Mouse (Mus musculus) gastrocnemius, postnatal 36 days (tissue): ENCODE measurements around the gene Safb2. TPM values are rescaled to one million over a fixed set of nuclear protein-coding genes. Genes with fewer than 3 reads are reported as not detected.
"Not testable (repeated sequence)": the region's sequence is repeated elsewhere in the genome, so short reads cannot be mapped to it uniquely, and the experiment has no call there.

Source experiments
- DNase-seq, 2 experiments: peaks; one replicate each; pipeline ENCODE4 v3.0.0; 2022
- intact Hi-C: fragments of 180-260 bp; cut with DNase I; formaldehyde crosslinking; loops from one replicate; pipeline ENCODE4 v1.15.1; 2025
- long read RNA-seq, 2 experiments: library from polyadenylated mRNA; stranded (forward); transcript quantifications; one replicate each; pipeline ENCODE4 v2.0.0; 2021
- total RNA-seq, 2 experiments: library from RNA; stranded (reverse); gene quantifications; 2 replicates each; pipeline ENCODE4 v1.2.3; 2021

The Safb2 gene
- total RNA-seq, result 10 to 100 TPM; 29.6 to 34.2 TPM
- long read RNA-seq, experiment 1, partial matches to known transcripts, result 3 of 5 reads
- long read RNA-seq, experiment 1, other reads (novel, unspliced or antisense), result 1 of 5 reads
- long read RNA-seq, experiment 2, partial matches to known transcripts, result 5 of 8 reads
- long read RNA-seq, experiment 2, other reads (novel, unspliced or antisense), result 2 of 8 reads

DNA sequence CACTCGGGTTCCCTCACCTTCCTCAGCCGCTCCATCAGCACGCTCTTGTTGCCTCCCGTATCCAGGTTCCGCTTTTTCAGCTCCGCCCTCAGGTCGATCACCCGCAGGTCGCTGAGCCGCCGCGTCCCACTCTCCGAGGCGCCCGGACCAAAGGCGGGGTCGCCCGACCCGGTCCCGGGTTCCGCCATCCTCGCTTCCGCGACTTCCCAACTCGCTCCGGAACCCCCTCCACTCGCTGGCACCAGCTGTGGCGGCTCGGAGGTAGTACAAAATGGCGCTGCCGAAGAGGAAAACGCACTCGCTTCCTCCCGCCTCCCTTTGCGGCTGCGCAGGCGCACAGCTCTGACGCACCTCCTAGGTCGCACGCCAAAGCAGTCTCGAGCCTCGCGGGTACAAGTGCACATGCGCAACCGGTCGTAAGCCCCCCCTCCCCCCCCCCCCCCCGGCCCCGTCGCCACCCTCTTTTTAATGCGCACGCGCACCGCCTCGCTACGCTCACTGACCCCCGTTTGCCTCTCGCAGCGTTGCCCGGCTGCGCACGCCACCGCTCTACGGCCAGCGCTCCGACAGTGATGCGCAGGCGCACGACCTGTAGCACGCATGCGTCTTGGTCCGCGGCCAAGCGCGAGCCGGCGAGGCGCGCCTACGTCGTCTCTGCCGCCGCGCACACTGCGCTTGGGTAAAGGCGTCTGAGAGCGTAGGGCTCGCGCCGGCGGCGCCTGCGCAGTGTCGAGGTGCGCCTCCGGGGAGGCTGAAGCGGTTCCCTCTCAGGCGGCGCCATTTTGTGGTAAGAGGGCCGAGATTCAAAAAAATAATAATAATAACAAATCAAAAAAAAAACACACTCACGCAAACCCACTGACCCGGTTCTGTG lies at the start of gene Safb2, which contains the start of gene Safb:
TSS of gene Safb2 (minus strand) at position 329 of the 874 bp plus-strand sequence.
TSS of gene Safb (plus strand) at position 569 of the 874 bp plus-strand sequence.
- DNase-seq, result peak; percentile 98 to 99
- intact Hi-C loops, result no loop called here

DNA sequence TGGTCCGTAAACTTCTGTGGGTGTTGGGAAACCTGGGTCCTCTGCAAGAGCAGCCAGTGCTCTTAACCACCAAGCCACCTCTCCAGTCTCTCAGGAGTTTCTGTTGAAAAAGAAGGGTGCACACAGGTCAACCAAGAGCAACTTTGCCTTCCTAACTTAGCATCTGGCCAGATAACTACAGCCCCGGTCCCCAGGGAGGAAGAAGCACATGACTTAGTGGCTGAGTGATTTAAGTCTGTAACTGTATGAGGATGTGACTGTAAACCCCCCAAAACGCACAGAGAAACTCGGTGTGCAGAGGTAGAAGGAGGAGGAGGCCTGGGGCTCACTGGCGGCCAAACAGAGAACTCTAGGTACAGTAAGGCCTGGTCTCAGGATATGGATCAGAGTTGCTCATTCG lies 49.6 kb upstream of the Safb2 start:
- intact Hi-C loops, result no loop called here
- no peak for DNase-seq

DNA sequence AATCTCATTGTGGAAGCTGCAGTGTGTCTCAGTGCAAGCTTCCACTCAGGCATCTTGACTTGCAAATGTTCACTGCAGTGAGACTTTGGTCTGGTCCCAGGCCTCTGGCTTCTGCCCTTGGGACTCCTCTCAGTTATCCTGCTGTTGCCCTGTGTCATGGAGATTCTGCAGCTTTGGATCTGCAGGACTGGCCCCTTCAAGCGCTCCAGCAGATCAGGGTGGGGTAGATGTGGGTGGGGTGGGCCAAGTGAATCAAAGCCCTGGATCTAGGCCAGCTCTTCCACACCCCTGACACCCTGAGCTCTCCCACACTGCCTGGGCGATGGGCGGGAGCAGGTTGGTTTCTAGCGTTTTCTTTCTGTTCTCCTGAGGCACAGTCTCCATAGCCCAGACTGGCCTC lies 47.4 kb upstream of the Safb2 start:
- no peak for DNase-seq
- intact Hi-C loops, result no loop called here

DNA sequence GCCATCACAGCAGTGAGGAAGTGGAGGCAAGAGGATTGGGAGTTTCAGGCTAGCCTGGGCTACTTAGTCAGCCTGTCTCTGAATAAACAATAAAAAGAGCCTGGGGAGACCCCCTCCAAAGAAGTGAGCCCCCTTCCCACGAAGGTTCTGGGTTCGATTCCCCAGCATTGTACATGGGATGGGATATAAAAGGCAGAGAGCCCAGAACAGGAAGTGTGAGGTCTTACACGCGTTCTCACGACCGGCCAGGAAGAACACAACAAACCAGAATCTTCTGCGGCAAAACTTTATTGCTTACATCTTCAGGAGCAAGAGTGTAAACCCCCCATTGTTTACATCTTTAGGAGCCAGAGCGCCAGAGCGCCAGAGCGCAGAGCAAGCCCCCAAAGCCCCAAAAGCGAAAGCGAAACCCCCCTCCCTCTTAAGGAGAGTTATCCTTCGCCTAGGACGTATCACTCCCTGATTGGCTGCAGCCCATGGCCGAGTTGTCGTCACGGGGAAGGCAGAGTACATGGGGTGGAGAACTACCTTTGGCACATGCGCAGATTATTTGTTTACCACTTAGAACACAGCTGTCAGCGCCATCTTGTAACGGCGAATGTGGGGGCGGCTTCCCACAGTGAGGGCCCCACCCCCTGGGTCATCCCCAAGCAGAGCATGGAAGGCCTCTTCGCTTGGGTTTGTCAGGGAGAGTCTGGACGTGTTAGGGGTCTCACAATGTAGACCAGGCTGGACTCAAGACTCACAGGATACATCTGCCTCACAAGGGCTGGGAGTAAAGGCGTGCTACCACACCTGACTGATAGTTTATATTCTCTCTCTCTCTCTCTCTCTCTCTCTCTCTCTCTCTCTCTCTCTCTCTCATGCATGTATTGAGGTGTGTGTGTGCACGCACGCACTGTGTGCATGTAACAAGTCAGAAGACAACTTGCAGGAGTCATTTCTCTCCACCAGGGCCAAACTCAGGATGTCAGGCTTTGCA lies 45.7 kb upstream of the Safb2 start:
- intact Hi-C loops, result loop anchor here (5.0 to 10.0 kb wide), 2 partner anchors 127 to 365 kb away; partner anchors contain the start of genes Alkbh7, Clpp and Nrtn
- DNase-seq, result not testable (repeated sequence)

DNA sequence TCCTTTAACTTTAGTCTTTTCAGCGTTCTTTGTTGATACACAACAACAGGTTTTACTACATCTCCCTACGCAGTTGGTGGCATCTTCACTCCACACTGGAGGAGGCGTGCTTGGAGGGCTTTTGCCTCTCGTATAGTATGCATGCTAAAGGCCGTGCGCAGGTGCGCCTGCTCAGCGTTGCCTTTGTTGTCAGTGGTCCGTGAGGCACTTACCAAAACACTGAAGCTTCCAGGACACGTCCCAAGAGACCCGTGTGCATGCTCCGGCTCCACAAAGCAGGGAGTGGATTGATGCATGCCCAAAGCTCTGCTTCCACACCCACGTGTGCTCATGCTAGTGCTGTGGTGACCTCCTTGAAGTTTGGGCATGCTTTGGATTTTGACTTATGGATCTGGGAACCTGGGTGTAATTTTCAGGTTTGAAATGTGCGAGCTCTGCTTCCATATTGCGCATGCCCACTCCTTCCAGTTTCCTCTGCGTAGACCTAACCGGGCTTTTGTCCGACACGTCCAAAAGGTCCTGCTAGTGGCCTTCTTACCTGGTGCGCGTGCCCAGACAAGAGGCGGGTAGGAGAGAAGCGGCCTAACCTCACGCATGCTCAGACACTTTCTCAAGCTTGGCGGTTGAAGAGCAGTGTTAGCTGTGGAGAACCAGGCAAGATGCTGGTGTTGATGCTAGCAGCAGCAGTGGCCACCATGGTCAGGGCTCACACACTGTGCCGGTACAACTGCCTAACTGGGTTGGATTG lies 43.3 kb upstream of the Safb2 start, which contains the start of gene Catsperd:
TSS of gene Catsperd (plus strand) at position 614 of the 748 bp plus-strand sequence.
- intact Hi-C loops, result loop anchor here (5.0 to 10.0 kb wide), 2 partner anchors 130 to 367 kb away; partner anchors contain the start of genes Alkbh7, Clpp and Nrtn
- DNase-seq, result no peak

DNA sequence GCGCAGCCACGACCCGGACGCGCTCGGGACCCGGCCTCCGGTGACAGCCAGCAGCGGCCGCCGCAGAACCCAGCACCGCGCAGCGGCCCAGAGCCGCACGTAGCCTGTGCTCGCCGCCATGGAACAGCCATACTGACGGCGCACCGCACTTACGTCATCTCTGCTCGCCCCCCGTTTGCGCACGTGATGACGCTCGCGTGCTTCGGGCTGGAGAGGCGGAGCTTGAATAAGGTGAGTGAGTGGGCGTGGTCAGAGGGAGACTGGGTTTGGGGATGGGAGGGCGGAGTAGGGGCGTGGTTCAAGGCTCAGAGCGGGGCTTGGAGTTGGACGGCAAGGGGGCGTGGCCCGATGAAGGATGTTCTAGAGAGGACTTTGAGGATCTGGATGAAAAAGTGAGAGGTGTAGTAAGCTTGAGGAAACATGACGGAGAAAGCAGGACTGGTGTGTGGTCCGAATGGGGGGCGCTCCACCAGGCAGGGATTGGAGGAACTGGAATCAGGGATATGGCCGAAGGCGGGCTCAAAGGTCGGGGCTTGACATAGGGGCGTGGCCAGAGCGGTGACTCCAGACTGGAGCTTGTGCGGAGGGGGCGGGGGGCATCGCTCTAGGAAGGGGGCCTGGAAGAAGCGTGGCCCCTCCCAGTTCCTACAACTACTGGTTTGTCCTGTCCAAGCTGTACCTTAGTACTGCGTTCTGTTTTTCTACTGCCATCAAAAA lies 42.5 kb upstream of the Safb2 start, which contains the start of gene Lonp1:
TSS of gene Lonp1 (minus strand) at position 134 of the 717 bp plus-strand sequence.
- DNase-seq, result peak; percentile 88 to 89
- intact Hi-C loops, result loop anchor here (5.0 to 10.0 kb wide), 2 partner anchors 130 to 368 kb away; partner anchors contain the start of genes Alkbh7, Clpp and Nrtn

DNA sequence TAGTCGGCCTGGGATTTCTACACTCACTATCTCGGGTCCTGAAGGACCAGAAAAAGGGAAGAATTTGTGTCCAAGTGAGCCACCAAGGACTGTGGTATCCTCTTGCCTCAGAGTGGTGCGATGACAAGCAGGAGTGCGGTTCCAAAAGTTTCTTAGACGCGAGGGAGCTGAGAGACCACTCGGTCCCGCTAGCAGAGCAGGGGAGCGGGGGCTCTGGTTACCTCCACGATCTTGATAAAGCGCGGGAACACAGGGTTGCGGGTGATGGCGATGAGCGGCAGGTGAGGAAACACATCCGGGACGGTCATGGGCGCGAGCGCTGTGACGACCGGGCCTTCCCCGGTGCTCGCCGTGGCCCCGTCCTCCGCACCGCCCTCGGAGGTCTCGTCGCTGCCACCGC lies 41.9 kb upstream of the Safb2 start:
- DNase-seq, result no peak
- intact Hi-C loops, result loop anchor here (5.0 to 10.0 kb wide), 2 partner anchors 131 to 369 kb away; partner anchors contain the start of genes Alkbh7, Clpp and Nrtn

DNA sequence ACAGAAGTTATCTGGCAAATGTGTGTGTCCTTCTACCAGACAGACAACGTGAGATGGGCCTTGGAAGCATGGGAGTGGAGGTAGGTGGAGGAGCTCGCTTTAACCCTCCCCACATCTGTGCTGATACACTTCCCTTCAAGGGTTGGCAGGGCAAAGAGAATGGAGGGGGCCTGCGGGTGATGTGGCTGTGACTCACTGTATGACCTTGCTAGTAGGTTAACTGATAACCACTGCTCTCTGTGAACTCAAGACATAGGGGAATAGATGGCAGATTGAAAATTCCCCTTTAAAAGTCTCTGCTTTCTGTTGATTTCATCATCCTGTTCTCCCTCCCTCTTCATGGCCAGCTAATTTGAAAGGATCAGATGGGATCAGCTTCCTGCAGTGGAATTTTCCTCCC lies 41.1 kb upstream of the Safb2 start:
- no peak for DNase-seq
- intact Hi-C loops, result loop anchor here (5.0 to 10.0 kb wide), 2 partner anchors 132 to 369 kb away; partner anchors contain the start of genes Alkbh7, Clpp and Nrtn

DNA sequence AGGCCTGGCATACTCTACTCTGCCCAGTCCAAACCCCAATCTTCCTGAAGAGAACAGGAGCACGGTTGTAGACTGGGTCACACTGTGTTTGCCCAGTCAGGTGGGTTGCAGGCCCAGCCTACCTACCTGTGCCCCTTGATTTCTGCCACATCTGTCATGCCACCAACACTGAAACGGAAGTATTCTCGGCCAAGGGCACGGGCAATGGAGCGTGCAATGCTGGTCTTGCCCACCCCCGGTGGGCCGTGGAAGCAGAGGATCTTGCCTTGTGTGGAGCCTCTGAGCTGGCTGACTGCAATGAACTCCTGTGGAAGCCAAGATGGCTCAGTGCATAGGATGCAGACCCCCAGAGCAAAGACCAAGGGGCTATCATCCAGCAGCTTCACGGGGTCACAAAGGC lies 33.2 kb upstream of the Safb2 start:
- DNase-seq, result no peak
- intact Hi-C loops, result no loop called here

DNA sequence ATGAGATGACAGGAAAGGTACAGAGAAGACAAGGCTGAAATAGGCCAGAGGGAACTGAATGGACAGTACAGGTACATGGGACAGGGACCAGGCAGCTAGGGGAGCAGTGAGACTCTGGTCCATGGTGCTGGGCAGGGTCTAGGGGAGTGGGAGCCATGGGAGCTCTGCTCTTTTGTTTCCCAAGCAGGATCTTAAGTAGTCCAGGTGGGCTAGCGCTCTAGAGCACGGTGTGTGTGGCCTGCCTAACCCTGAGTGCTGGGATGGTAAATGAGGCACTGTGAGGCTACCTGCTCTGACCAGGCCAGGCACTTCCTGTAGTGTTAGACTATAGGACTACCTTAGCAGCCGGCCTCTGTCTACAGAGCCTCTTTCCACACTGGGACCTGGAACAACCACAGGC lies 32.3 kb upstream of the Safb2 start:
- intact Hi-C loops, result no loop called here
- DNase-seq, result no peak

DNA sequence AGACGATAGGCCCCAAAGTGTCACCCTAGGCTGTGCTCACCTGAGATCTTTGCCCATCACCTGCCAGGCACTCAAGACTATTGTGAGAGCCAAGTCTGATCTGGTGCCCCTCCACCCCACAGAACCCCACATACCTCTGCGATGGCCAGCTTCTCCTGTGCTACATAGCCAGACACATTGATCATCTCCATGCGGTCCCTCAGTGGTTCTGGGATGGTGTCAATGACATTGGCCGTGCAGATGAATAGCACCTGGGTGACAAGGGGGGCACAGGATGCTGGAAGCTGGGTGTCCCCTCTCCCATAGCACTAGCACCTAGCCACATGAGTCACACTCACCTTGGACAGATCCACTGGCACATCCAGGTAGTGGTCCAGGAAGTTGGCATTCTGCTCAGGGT lies 31.4 kb upstream of the Safb2 start:
- DNase-seq, result no peak
- intact Hi-C loops, result no loop called here

DNA sequence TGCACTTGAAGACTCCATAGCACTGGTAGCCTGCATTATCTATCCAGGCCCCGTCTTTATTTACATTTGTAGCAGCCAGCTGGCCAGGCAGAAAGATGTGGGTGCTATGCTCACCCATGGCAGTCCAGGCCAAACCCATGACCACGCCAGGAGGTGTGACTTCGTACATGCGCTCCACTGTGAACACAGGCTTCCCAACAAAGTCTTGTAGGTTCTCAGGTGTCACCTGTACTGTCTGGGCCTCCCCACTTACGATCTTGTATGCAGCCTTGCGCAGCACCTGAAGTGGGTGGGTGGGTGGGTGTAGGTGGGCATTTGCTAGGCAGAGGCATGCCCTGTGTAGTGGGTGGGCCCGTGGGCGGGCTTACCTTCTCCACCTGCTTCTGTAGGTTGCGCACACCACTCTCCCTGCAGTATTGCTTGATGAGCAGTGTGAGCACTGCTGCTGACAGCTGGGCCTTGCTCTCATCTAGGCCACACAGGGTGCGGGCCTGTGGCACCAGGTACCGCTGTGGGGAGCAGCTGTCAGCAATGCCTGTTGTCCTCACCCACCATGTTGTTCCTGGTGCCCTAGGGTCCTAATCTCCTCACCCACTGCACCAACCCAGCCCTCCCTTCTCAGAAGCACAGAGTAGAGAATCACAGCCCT lies 30.9 kb upstream of the Safb2 start:
- no peak for DNase-seq
- intact Hi-C loops, result no loop called here

DNA sequence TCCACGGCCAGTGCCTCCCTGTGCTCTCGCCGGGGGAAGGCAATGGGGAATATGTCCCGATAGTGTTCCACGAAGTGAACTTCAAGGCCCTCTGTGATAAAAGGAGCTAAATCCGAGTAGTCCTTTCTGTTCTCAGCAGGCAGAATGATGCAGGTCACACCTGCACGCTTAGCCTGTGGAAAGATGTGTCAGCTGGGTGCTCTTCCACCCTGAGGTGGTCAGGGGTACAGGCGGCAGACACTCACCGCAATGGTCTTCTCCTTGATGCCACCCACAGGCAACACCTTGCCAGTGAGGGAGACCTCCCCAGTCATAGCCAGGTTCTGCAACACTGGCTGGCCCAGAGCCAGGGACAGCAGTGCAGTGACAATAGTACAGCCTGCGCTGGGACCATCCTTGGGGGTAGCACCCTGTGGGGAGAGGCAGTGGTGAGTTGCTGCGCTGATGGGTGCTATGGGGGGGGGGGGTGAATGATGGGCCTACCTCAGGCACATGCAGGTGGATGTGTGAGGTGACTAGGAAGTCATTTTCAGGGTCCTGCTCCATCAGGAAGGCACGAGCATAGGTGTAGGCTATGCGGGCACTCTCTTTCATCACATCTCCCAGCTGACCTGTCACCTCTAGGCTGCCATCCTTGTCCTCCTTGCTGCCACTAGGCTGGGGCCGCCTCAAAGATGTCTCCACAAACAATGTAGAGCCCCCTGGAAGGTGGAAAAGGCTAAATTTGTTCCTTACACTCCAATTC lies 30.2 kb upstream of the Safb2 start:
- no peak for DNase-seq
- intact Hi-C loops, result loop anchor here (5.0 kb wide), 2 partner anchors 53 to 143 kb away; partner anchors contain the start of gene Nrtn

DNA sequence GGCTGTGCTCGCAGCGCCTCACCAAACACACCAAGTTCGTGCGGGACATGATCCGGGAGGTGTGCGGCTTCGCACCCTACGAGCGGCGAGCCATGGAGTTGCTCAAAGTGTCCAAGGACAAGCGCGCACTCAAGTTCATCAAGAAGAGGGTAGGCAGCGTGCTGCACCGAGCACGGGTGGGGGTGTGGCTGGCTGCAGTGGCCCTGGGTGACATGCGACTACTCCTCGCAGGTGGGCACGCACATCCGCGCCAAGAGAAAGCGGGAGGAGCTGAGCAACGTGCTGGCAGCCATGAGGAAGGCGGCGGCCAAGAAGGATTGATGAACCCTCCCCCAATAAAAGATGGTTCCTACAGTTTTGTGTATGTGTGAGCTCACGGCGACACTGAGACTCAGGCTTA lies 29.5 kb upstream of the Safb2 start:
- intact Hi-C loops, result loop anchor here (5.0 kb wide), 2 partner anchors 53 to 143 kb away; partner anchors contain the start of gene Nrtn
- DNase-seq, result not testable (repeated sequence)

DNA sequence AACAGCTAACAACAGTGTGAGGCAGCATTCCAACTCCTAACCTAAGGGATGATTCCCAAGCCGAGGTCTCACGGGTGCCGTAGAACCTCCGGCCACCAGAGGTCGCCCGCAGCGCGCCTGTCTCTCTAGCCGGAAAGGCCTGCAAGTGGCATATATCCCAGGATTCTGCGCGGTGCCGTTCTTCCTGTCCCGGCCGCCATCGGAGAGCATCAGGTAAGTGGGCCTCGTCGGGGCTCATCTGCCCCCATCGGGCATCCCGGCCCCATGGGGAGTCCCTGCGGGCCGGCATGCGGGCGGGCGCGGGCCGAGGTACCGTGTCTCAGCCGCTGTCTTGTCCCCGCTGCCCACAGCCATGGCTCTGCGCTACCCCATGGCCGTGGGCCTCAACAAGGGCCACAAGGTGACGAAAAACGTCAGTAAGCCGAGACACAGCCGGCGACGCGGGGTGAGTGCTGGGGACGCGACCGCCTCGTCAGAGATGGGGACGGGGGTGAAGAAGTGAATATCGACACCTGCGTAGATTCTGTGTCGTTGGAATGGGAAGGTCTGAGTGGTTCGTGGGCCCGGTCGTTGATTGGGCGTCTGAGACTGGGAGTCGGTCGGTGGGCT lies 29.0 kb upstream of the Safb2 start, which contains the start of gene Rpl36:
TSS of gene Rpl36 (plus strand) at position 181 of the 609 bp plus-strand sequence.
- peak; percentile 94 for DNase-seq
- intact Hi-C loops, result loop anchor here (5.0 kb wide), 2 partner anchors 54 to 144 kb away; partner anchors contain the start of gene Nrtn

DNA sequence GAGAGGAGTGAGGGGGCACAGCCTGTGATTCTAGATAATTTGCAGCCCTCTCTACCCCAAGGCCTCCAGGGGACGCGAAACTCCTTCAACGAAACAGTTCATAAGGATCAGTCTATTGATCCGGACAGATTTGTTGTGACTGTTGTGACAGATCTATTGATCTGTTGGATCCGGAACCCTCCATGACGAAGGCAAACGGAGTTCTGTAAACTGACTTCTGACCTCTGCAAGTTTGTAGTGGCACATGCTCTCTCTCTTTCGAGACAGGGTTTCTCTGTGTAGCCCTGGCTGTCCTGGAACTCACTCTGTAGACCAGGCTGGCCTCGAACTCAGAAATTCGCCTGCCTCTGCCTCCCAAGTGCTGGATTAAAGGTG lies 28.2 kb upstream of the Safb2 start:
- not testable (repeated sequence) for DNase-seq
- intact Hi-C loops, result loop anchor here (5.0 kb wide), 2 partner anchors 55 to 145 kb away; partner anchors contain the start of gene Nrtn
